Mouse (Mus musculus) kidney, adult 9 months (tissue): ENCODE data around the gene Il4ra.
A peak's percentile ranks its signal among the peaks of the same experiment; 100 is the strongest.

Experiments
- DNase-seq: peaks from one replicate; pipeline ENCODE4 v3.0.0; 2022

The Il4ra gene

GRCm38 (mm10) chr7:125550881-125551381 lies 989 bp upstream of the Il4ra start:
- DNase-seq = no peak

GRCm38 (mm10) chr7:125552851-125553555 lies 1.1 kb downstream of the Il4ra start:
- no peak for DNase-seq

DNA sequence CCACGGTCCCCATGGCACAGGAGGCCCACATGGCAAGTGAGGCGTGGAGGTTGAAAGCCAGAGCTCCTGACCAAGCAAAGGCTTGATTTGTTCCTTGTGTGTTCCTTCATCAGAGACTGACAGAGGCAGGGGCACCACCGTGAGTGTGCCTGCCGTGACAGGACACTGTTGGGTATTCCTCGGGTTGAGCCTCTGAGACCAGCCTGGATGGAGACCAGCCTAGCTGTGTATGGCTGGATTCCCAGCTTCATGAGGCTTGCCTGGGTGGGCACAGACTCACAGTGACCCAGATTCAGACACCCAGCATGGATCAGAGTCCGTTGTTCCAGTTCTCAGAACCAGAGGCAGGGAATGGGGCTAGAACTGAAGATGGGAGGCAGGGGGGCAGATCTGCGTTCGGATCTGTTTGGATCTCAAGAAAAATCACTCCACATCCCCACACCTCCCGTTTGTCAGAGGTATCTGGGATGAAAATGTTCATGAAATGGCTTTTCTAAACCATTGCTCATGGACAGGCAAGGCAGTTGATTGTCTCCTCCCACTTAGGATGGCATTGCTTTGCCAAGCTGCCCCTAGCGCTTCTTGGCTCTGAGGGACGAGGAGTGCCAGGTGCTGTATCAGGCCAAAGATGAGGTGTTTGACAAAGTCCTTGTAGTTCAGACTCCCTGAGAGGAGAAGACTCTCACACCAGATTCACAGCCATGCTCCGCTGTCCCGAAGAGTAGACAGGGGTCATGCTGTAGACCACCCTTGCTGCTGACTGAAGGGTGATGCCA lies 1.9 kb downstream of the Il4ra start:
- DNase-seq = no peak

GRCm38 (mm10) chr7:125554456-125555114 lies 2.7 kb downstream of the Il4ra start:
- DNase-seq = no peak

- no peak for DNase-seq
These were observed 3.5 kb downstream of the Il4ra start for GRCm38 (mm10) chr7:125555351-125555872.

DNA sequence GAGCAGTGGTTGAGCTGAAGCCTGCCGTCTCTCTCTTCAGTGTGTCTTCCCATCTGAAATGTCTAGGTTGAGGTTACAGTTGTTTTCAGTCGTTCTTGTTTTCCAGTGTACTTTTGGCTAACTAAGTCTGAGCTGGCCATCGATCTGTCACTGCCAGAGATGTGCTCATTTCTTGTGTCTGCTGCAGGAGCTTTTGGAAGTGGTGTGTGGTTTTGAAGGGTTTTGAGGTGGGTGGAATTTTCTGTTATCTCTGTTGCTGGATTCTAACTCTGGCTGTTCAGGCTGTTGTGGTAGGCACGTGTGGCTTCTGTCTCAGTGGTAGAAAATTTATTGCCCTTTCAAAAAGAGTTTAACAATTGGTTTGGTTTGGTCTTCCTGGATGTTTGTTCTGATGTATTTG lies 4.2 kb downstream of the Il4ra start:
- no peak for DNase-seq

DNA sequence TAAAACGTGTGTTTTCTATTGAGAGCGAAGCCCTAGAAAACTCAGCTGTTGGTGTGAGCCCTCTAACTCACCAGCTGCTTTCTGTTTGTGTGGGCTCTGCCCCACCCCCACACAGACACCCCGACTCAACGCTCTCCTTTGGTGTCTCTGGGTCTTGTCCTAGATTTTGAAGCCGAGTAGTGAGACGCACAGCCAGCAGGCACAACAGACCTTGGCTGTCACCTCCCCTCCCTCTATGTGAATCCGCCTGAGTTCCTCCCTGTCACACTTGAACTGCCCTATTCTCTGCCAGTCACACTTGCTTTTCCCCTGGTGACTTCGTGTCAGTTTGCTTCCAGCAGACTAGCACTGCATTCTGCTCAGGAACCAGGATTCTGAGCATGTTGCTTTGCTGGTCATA lies 4.9 kb downstream of the Il4ra start:
- no peak for DNase-seq

- no peak for DNase-seq
These were observed 6.6 kb downstream of the Il4ra start for GRCm38 (mm10) chr7:125558401-125558945.

GRCm38 (mm10) chr7:125558997-125559396 lies 7.1 kb downstream of the Il4ra start:
- no peak for DNase-seq

- no peak for DNase-seq
These were observed 7.6 kb downstream of the Il4ra start for GRCm38 (mm10) chr7:125559537-125559936.

GRCm38 (mm10) chr7:125560146-125560785 lies 8.3 kb downstream of the Il4ra start:
- no peak for DNase-seq

- peak; percentile 85 for DNase-seq
These were observed 9.3 kb downstream of the Il4ra start for GRCm38 (mm10) chr7:125561085-125561690.

DNA sequence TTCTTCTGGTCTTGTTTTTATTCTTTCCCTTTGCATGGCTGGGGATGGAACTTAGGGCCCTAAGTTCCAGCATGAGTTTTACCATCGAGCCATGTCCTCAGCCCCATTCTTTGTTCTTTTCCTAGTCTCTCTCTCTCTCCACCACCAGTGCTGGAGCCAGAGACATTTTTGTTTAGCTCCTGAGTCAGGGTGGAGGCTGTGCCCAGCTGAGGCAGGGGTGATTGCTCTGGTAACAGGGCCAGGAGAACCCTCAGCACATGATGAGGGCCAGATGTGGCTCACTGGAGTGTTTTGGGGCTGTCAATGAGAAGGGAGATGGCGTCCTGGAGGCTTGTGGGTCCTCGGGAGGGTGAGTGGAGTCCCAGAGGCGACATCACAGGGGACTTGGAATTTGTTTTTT lies 10.5 kb downstream of the Il4ra start:
- DNase-seq = no peak

GRCm38 (mm10) chr7:125563093-125563492 lies 11.2 kb downstream of the Il4ra start:
- no peak for DNase-seq

- no peak for DNase-seq
These were observed 12.6 kb downstream of the Il4ra start for GRCm38 (mm10) chr7:125564316-125565024.

- DNase-seq = no peak
These were observed 13.8 kb downstream of the Il4ra start for GRCm38 (mm10) chr7:125565516-125566285.

- no peak for DNase-seq
These were observed 14.5 kb downstream of the Il4ra start for GRCm38 (mm10) chr7:125566420-125566819.

DNA sequence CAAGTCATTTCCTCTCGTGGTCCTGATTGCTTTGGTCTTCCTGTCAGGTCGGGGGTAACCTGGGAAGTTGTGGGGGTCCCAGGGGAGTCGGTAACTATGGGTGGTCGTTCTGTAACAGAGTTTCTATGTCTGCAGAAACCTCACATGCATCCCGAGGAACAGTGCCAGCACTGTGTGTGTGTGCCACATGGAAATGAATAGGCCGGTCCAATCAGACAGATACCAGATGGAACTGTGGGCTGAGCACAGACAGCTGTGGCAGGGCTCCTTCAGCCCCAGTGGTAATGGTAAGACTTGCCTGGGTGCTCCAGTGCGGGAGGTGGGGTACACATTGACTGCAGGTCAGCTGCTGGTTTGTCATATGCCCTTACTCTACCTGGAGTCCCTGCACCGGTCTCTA lies 17.0 kb downstream of the Il4ra start:
- DNase-seq = no peak

DNA sequence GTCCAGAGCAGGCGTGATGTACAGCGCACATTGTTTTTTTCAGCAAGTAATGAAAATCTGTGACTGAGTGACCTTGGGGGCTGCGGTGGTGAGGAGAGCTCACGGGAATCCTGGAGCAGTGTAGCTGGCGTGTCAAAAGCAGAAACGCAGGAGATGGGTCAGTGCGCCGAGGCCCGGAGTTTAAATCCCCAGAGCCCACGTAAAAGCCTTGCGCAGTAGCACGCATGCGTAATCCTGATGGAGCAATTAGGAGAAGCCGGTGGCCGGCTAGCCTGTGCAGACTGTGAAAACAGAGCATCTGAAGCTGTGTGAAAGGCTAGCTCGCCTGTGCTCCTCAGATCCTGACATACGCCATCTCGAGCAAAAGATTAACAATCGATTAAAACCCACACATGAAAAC lies 20.0 kb downstream of the Il4ra start:
- no peak for DNase-seq

DNA sequence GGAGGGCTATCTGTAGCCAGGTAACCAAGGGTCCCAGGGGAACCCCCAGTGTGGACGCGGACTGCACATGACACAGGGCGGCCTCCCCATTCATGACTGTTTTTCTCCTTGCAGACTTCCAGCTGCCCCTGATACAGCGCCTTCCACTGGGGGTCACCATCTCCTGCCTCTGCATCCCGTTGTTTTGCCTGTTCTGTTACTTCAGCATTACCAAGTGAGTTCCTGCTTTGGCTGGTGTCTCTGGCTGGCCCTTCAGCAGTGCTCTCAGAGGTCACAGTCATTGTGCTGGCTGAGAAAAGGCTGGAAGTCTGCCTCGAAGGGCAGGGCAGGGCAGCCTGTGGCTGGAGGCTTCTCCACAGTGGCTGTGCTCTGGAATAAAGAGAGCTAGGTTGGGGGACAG lies 20.8 kb downstream of the Il4ra start:
- no peak for DNase-seq

DNA sequence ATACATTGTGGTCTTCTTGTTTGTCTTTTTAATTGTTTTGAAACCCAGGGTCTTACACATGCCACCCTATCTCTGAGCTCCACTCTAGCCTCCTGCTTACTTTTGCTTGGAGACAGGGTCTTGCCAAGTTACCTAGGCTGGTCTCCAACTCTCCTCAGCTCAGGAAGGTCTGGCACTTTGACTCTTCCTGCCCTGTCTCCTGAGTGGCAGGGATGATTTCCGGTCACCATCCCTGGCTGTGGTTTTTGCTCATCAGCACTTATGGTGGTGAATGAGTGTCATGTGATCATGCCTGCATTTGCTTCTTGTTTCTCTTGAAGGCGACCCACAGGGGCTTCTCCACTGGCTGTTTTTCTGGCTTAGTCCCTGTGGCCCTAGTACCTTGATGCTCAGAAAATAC lies 21.9 kb downstream of the Il4ra start:
- no peak for DNase-seq
